Mouse (Mus musculus) heart, adult 2 months (tissue): ENCODE measurements around the gene Secisbp2l.

Source experiments
- CTCF ChIP-seq: fragments of 200-600 bp; IDR thresholded peaks from 2 replicates; pipeline ENCODE4 v1.8.1; 2022; ENCODE audit warnings: antibody characterized with exemption, mild to moderate bottlenecking, moderate library complexity
- EP300 ChIP-seq: fragments of 200-500 bp; IDR thresholded peaks from 2 replicates; pipeline ENCODE4 v1.6.1; 2011; ENCODE audit warnings: low read depth, low read length, control low read depth; ENCODE audit not compliant: insufficient read depth
- POLR2A ChIP-seq: fragments of 200-500 bp; IDR thresholded peaks from 2 replicates; pipeline ENCODE4 v1.6.1; 2011; ENCODE audit warnings: mild to moderate bottlenecking, low read depth, low read length, control low read depth; ENCODE audit not compliant: insufficient read depth

DNA sequence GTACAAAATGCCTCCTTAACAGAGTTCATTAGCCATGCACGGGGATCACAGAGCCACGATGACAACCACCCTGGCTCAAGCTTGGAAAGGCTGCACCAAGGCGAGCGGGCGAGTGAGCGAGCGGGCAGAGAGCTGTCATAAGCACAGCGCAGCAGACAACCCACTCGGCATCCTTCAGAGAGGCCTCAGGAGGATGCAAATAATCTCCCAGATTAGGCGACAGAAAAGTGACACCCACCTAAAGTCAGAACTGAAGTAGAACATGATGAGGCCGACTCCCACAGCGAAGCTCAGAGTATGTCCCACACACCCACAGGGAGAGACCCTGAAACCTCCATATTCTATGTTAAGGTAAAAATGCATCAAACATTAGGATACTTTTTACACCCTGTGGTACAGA, 4.3 kb downstream of the Secisbp2l start:
- TF ChIP-seq CTCF, result no peak
- no peak for TF ChIP-seq EP300
- TF ChIP-seq POLR2A, result no peak
